Comparison of ENCODE assay signal across 7 mouse cellular contexts in genomic region chr11:78497544-78498522, GRCm38 (mm10). TPM values are rescaled to one million over a fixed set of nuclear protein-coding genes. Genes with fewer than 3 reads are reported as not detected.
DNase-seq lines count a peak whose midpoint lies in the region; ATAC-seq lines count a peak whose summit lies in the region.

TSS of gene Sarm1 (minus strand) at chr11:78497754.

- peaks cover 3% of the 10 kb centered on the region; the same call in 1 of the 2 replicates for H3K4me1 ChIP-seq in embryonic facial prominence, embryonic 11.5 days (ENCODE audit: control insufficient read depth, insufficient read depth, low read length)
- 0 out of 2 replicates have a peak, but pooled peaks cover 4% of the 10 kb centered on the region for H3K4me1 ChIP-seq in limb, embryonic 11.5 days (ENCODE audit: control insufficient read depth, insufficient read depth, low read length)
- H3K4me1 ChIP-seq in midbrain, embryonic 14.5 days (ENCODE audit: control insufficient read depth, insufficient read depth, low read length), result peaks cover 29% of the 10 kb centered on the region

- peak; percentile 92 for ATAC-seq in embryonic facial prominence, embryonic 11.5 days (replicated peaks; ENCODE audit: insufficient number of reproducible peaks, low FRiP score, low TSS enrichment, low read depth)
- peak; percentile 89 for ATAC-seq in limb, embryonic 11.5 days (ENCODE audit: insufficient number of reproducible peaks, low FRiP score, low TSS enrichment, low read depth)
- peak; percentile 96 for ATAC-seq in midbrain, embryonic 14.5 days (ENCODE audit: low FRiP score, low TSS enrichment)

- H3K27ac ChIP-seq in embryonic facial prominence, embryonic 11.5 days (replicated peaks; ENCODE audit: low read depth, low read length), result no peak within 1 kb of the TSS
- no peak within 1 kb of the TSS for H3K27ac ChIP-seq in limb, embryonic 11.5 days (replicated peaks; ENCODE audit: low read depth, low read length)
- H3K27ac ChIP-seq in midbrain, embryonic 14.5 days (replicated peaks; ENCODE audit: low read depth, low read length), result peak within 1 kb of the TSS; percentile 93

- peaks cover 22% of the 10 kb centered on the region for H3K27me3 ChIP-seq in embryonic facial prominence, embryonic 11.5 days (ENCODE audit: control insufficient read depth, insufficient read depth, low read length)
- H3K27me3 ChIP-seq in limb, embryonic 11.5 days (ENCODE audit: control insufficient read depth, insufficient read depth, low read length), result peaks cover 23% of the 10 kb centered on the region
- 0 out of 2 replicates have a peak, but pooled peaks cover 5% of the 10 kb centered on the region for H3K27me3 ChIP-seq in midbrain, embryonic 14.5 days (ENCODE audit: control insufficient read depth, insufficient read depth, low read length)

- peak within 1 kb of the TSS; percentile 54 for H3K9ac ChIP-seq in embryonic facial prominence, embryonic 11.5 days (replicated peaks; ENCODE audit: low read length)
- H3K9ac ChIP-seq in limb, embryonic 11.5 days (ENCODE audit: low read length), result peak within 1 kb of the TSS; percentile 40
- H3K9ac ChIP-seq in midbrain, embryonic 14.5 days (replicated peaks; ENCODE audit: low read length), result peak within 1 kb of the TSS; percentile 89

- H3K9me3 ChIP-seq in embryonic facial prominence, embryonic 11.5 days (replicated peaks; ENCODE audit: control insufficient read depth, low read length), result no peaks in the 10 kb centered on the region
- no peaks in the 10 kb centered on the region for H3K9me3 ChIP-seq in limb, embryonic 11.5 days (ENCODE audit: control insufficient read depth, low read length)
- H3K9me3 ChIP-seq in midbrain, embryonic 14.5 days (ENCODE audit: control insufficient read depth, low read length), result no peaks in the 10 kb centered on the region

- H3K4me2 ChIP-seq in embryonic facial prominence, embryonic 11.5 days (ENCODE audit: low read depth, low read length), result peak within 1 kb of the TSS; percentile 99
- peak within 1 kb of the TSS; percentile 98 for H3K4me2 ChIP-seq in limb, embryonic 11.5 days (ENCODE audit: low read depth, severe bottlenecking)
- peak within 1 kb of the TSS; percentile 75 for H3K4me2 ChIP-seq in midbrain, embryonic 14.5 days (ENCODE audit: low read length)

- no peaks in the 10 kb centered on the region for H3K36me3 ChIP-seq in embryonic facial prominence, embryonic 11.5 days (replicated peaks; ENCODE audit: control insufficient read depth, insufficient read depth, low read depth, low read length)
- no peaks in the 10 kb centered on the region for H3K36me3 ChIP-seq in limb, embryonic 11.5 days (ENCODE audit: control insufficient read depth, insufficient read depth, low read length)
- no peaks in the 10 kb centered on the region for H3K36me3 ChIP-seq in midbrain, embryonic 14.5 days (ENCODE audit: control insufficient read depth, insufficient read depth, low read length)

- DNase-seq in adrenal gland, postnatal 14 days, result peak; percentile 96
- DNase-seq in embryonic facial prominence, embryonic 11.5 days (ENCODE audit: low spot score), result peak; percentile 98
- DNase-seq in heart, adult 11 months, result peak; percentile 99
- DNase-seq in kidney, adult 18-20 months, result peak; percentile 93
- peak; percentile 97 for DNase-seq in limb, embryonic 11.5 days (ENCODE audit: low spot score)
- DNase-seq in midbrain, embryonic 14.5 days, result peak; percentile 99
- DNase-seq in spleen, adult 18-20 months, result peak; percentile 96 to 99

- 3% methylated on average over 35 of the region's 36 CpGs for WGBS in embryonic facial prominence, embryonic 11.5 days
- 4% methylated on average over 36 of the region's 36 CpGs for WGBS in limb, embryonic 11.5 days
- 2% methylated on average over 36 of the region's 36 CpGs for WGBS in midbrain, embryonic 14.5 days

- peak within 1 kb of the TSS; percentile 59 for H3K4me3 ChIP-seq in embryonic facial prominence, embryonic 11.5 days (ENCODE audit: low read depth, low read length)
- H3K4me3 ChIP-seq in limb, embryonic 11.5 days (ENCODE audit: low read depth, low read length), result peak within 1 kb of the TSS; percentile 56
- H3K4me3 ChIP-seq in midbrain, embryonic 14.5 days (replicated peaks; ENCODE audit: low read depth, low read length), result peak within 1 kb of the TSS; percentile 91

RNA-seq across cellular contexts. Expression of gene Sarm1, which starts in this region (rescaled TPM):
- 3.3 and 4.9 TPM in 2 replicates for total RNA-seq in adrenal gland, postnatal 14 days (2021)
- 4.1 and 4.7 TPM in 2 replicates for polyA plus RNA-seq in embryonic facial prominence, embryonic 11.5 days (2014; fragmentation: Nextera tagmentation; extraction: Ambion mirVana)
- 2.2 and 2.5 TPM in 2 replicates for polyA plus RNA-seq in limb, embryonic 11.5 days (2014; fragmentation: Nextera tagmentation; extraction: Ambion mirVana)
- polyA plus RNA-seq in midbrain, embryonic 14.5 days (2014; fragmentation: Nextera tagmentation; extraction: Ambion mirVana), result 49.7 and 55.6 TPM in 2 replicates
